Mouse (Mus musculus): ENCODE measurements at regions not wholly inside any gene's neighbourhood (a gene's known extent, or its start where the extent isn't known, plus 50 kb on each side); places are given as distances from the start of the nearest gene placed in this dataset.
"Not testable (repeated sequence)": the region's sequence is repeated elsewhere in the genome, so short reads cannot be mapped to it uniquely, and the experiment has no call there.

GRCm38 (mm10) chr14:36155757-36156156 lies 61.0 kb downstream of the 4930474N05Rik start:
- DNase-seq (ENCODE audit: low read depth): no peak

GRCm38 (mm10) chr14:36156175-36156574 lies 61.5 kb downstream of the 4930474N05Rik start:
- DNase-seq (ENCODE audit: low read depth): no peak

- DNase-seq (ENCODE audit: low read depth): no peak
These were observed 89.0 kb downstream of the 4930474N05Rik start for GRCm38 (mm10) chr14:36183701-36184100.

DNA sequence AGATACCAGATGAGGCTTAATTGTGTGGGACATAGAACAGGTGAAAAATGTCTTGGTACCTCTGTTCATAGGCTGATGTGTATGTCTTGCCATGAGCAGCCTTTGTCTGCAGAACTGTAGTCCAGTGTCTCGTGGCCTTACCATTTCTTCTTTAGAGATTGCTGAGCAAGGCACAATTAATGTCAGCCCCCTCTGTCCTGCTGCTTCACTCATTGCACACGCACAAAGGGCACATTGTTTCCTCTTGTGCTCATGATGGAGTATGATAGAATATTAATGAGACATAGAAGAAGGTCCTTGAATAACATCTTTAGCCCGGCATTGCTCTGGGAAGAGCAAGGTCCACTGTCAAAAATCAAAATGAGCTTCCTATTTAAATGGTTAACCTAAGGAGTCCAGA lies 101.8 kb downstream of the 4930474N05Rik start:
- DNase-seq (ENCODE audit: low read depth): no peak

GRCm38 (mm10) chr14:36198396-36198795 lies 103.7 kb downstream of the 4930474N05Rik start:
- no peak for DNase-seq (ENCODE audit: low read depth)

GRCm38 (mm10) chr14:36203855-36204254 lies 109.1 kb downstream of the 4930474N05Rik start:
- DNase-seq (ENCODE audit: low read depth): no peak

- peak; percentile 2 for DNase-seq (ENCODE audit: low read depth)
These were observed 118.1 kb downstream of the 4930474N05Rik start for GRCm38 (mm10) chr14:36212830-36213229.

GRCm38 (mm10) chr14:36245849-36246248 lies 151.1 kb downstream of the 4930474N05Rik start:
- DNase-seq (ENCODE audit: low read depth): no peak

- no peak for DNase-seq (ENCODE audit: low read depth)
These were observed 167.4 kb downstream of the 4930474N05Rik start for GRCm38 (mm10) chr14:36262126-36262525.

GRCm38 (mm10) chr14:36283825-36284414 lies 189.2 kb downstream of the 4930474N05Rik start:
- DNase-seq (ENCODE audit: low read depth): no peak

- no peak for DNase-seq (ENCODE audit: low read depth)
These were observed 194.1 kb downstream of the 4930474N05Rik start for GRCm38 (mm10) chr14:36288697-36289286.

DNA sequence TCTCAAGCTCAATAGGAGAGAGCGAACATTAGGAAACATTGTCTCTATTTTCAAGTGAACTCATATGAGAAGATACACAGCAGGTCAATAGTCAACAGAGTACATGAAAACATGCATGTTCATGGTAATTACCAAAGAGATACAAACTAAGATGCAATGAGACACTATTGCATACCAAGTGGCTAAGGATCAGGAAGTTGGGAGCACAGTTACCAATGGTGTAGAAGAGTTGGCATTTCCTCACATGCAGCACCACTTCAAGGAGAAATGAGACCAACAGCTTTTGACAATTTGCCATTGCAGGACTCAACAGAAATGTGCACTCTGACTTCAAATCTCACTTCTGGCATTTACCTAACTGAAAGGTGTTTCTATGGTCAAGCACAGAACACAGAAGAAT lies 215.6 kb downstream of the 4930474N05Rik start:
- DNase-seq (ENCODE audit: low read depth): no peak

DNA sequence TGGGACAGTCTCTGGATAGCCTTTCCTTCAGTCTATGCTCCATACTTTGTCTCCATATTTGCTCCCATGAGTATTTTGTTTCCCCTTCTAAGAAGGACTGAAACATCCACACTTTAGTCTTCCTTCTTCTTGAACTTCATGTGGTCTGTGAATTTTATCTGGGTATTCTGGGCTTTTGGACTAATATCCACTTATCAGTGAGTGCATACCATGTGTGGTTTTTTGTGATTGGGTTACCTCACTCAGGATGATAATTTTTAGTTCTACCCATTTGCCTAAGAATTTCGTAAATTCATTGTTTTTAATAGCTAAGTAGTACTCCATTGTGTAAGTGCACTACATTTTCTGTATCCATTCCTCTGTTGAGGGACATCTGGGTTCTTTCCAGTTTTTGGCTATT lies 220.0 kb downstream of the 4930474N05Rik start:
- not testable (repeated sequence) for DNase-seq (ENCODE audit: low read depth)

DNA sequence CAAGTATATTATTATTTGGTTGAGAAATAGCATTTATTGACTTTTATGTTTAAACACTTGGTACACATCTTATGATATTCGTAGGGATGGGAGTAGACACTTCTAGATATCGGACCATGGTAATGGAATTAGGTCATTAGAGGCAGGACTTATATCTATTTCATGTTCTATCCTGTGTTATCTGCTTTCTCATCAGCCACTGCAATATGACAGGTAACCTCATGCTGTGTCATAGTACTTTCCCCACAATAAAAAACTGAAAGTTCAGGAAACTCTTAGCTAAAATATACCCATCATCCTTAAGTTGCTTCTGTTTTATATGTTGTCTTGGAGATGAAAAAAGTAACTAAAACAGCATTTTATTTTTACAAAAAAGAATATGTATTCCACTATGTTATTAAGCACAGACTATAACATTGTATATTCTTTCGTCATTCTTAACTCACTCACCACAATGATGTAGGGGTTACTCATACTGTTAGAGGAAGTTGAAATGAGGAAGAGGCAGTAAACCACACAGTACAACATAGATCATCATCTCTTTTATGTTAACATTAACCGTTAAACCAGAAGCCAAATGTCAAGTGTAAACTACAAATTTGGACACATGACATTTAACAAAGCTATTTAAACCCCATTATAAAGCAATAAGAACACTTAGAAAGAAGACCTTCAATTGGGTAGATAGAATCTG lies 221.8 kb downstream of the 4930474N05Rik start:
- peak; percentile 5 for DNase-seq (ENCODE audit: low read depth)

DNA sequence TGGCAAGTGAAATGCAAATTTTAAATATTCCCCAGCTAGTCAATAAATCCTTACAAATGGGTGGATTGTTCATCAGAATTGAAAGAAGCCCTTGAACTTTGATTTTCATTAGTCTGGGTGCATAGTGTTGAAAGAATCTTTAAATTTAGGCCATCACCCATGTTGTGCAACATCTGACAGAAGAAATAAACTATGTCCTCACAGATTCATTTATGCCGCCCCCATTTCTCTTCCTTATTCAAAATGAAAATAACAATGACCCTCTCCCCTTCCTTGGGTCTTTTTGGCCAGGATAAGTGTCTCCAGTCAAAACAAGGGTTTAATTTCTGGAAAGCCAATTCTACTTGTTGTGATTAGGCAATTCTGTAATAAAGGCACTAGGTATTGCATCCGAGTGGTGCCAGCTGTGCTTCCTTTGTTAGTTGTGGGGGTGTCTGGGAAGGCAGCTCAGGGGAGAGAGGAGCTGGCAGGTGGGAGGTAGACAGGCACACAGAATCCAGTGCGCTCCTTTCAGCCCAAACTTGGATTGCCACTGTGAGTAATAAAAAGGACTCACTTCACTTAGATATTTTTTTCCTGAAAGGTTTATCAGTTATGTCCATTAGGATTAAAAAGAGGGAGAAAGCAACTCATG lies 233.7 kb downstream of the 4930474N05Rik start:
- no peak for DNase-seq (ENCODE audit: low read depth)

- DNase-seq (ENCODE audit: low read depth): no peak
These were observed 246.1 kb downstream of the 4930474N05Rik start for GRCm38 (mm10) chr14:36340832-36341231.

Measured in naive thymus-derived CD4-positive, alpha-beta T cell, adult 2 months (primary cell).